Mouse (Mus musculus) myocyte (in vitro differentiated cells): ENCODE results near the gene Hist1h2bg. TPM values are rescaled to one million over a fixed set of nuclear protein-coding genes. Genes with fewer than 3 reads are reported as not detected.
"Not testable (repeated sequence)": the region's sequence is repeated elsewhere in the genome, so short reads cannot be mapped to it uniquely, and the experiment has no call there.

Experiments used
- H3K27me3 ChIP-seq: one replicate; pipeline ENCODE4 v1.6.1; 2011; ENCODE audit not compliant: control insufficient read depth, insufficient read depth, insufficient read length
- H3K36me3 ChIP-seq: one replicate; pipeline ENCODE4 v1.6.1; 2011; ENCODE audit not compliant: control insufficient read depth, insufficient read depth
- H3K4me2 ChIP-seq: one replicate; pipeline ENCODE4 v1.6.1; 2011; ENCODE audit warnings: low read depth, control low read depth
- H3K4me3 ChIP-seq: one replicate; pipeline ENCODE4 v1.5.1; 2011; ENCODE audit warnings: mild to moderate bottlenecking, control low read depth, moderate library complexity
- H3K79me2 ChIP-seq: one replicate; pipeline ENCODE4 v1.6.1; 2011; ENCODE audit not compliant: control insufficient read depth, insufficient read depth
- H3ac ChIP-seq: one replicate; pipeline ENCODE4 v1.6.1; 2011; ENCODE audit not compliant: control insufficient read depth, insufficient read length
- CEBPB ChIP-seq: IDR thresholded peaks from 2 replicates; pipeline ENCODE4 v1.6.1; 2011; ENCODE audit warnings: mild to moderate bottlenecking, moderate library complexity; ENCODE audit not compliant: poor library complexity, insufficient read depth, severe bottlenecking
- E2F4 ChIP-seq: IDR thresholded peaks from one replicate; pipeline ENCODE4 v1.6.1; 2011; ENCODE audit warnings: mild to moderate bottlenecking, control low read depth, moderate library complexity; ENCODE audit not compliant: insufficient read depth
- MAX ChIP-seq: IDR thresholded peaks from one replicate; pipeline ENCODE4 v1.6.1; 2011; ENCODE audit warnings: low read depth, mild to moderate bottlenecking, control low read depth
- MYOD1 ChIP-seq, 3 experiments: IDR thresholded peaks; one replicate each; pipeline ENCODE4 v1.6.1; 2011; ENCODE audit warnings: control low read depth in 2 of 3, low read depth in 2 of 3, mild to moderate bottlenecking in 2 of 3, moderate library complexity in 1 of 3; ENCODE audit not compliant: insufficient read length in 2 of 3, control insufficient read depth in 1 of 3
- MYOG ChIP-seq, 3 experiments: IDR thresholded peaks; one replicate each; pipeline ENCODE4 v1.6.1; 2011; ENCODE audit warnings: control low read depth in 2 of 3, low read depth in 2 of 3, mild to moderate bottlenecking in 2 of 3; ENCODE audit not compliant: insufficient read length in 2 of 3, control insufficient read depth in 1 of 3, insufficient read depth in 1 of 3
- POLR2A ChIP-seq: IDR thresholded peaks from one replicate; pipeline ENCODE4 v1.6.1; 2011; ENCODE audit warnings: low read depth, mild to moderate bottlenecking, control low read depth, moderate library complexity; ENCODE audit not compliant: insufficient read length
- POLR2AphosphoS2 ChIP-seq: IDR thresholded peaks from one replicate; pipeline ENCODE4 v1.6.1; 2011; ENCODE audit warnings: low read depth, control low read depth; ENCODE audit not compliant: insufficient read length
- REST ChIP-seq: IDR thresholded peaks from one replicate; pipeline ENCODE4 v1.6.1; 2011; ENCODE audit warnings: mild to moderate bottlenecking, control low read depth, moderate library complexity; ENCODE audit not compliant: insufficient read depth, insufficient read length
- SRF ChIP-seq: IDR thresholded peaks from one replicate; pipeline ENCODE4 v1.6.1; 2011; ENCODE audit warnings: low read depth; ENCODE audit not compliant: control insufficient read depth, insufficient read length
- TCF12 ChIP-seq: IDR thresholded peaks from one replicate; pipeline ENCODE4 v1.6.1; 2011; ENCODE audit warnings: mild to moderate bottlenecking, control low read depth; ENCODE audit not compliant: poor library complexity, insufficient read depth, severe bottlenecking
- TCF3 ChIP-seq: IDR thresholded peaks from one replicate; pipeline ENCODE4 v1.6.1; 2011; ENCODE audit warnings: low read depth, control low read depth; ENCODE audit not compliant: insufficient read length
- USF1 ChIP-seq: IDR thresholded peaks from one replicate; pipeline ENCODE4 v1.6.1; 2011; ENCODE audit warnings: low read depth, mild to moderate bottlenecking, control low read depth, moderate library complexity
- polyA plus RNA-seq: library from polyadenylated mRNA; unstranded; fragments of >200 nt; fragmentation: generic; extraction: Trizol; gene quantifications from one replicate; pipeline ENCODE4 v1.2.1, GENCODE M21; 2012; ENCODE audit warnings: missing spikeins

The Hist1h2bg gene
- polyA plus RNA-seq, 1 experiment, result 7.8 TPM

GRCm38 (mm10) chr13:23586099-23586939 is 15.1 kb downstream of the Hist1h2bg start:
- Histone ChIP-seq H3K36me3 (no peaks in the 10 kb centered on the region), H3K4me3 (peak overlapping the region; percentile 33)
- no peak for TF ChIP-seq TCF12
- TF ChIP-seq POLR2AphosphoS2, result no peak
- TF ChIP-seq E2F4, result no peak
- no peak for TF ChIP-seq REST
- no peak for TF ChIP-seq MAX
- no peak for TF ChIP-seq MYOD1 (IDR thresholded peaks at IDR 0.05; ENCODE audit: control insufficient read depth in 1 of 3, insufficient read length in 2 of 3, low read depth in 2 of 3)
- TF ChIP-seq POLR2A, result no peak
- TF ChIP-seq MYOG (IDR thresholded peaks at IDR 0.05; ENCODE audit: control insufficient read depth in 1 of 3, insufficient read depth in 1 of 3, insufficient read length in 2 of 3, low read depth in 2 of 3), result no peak
- TF ChIP-seq CEBPB, result no peak
- no peak for TF ChIP-seq USF1
- no peak for TF ChIP-seq TCF3
- TF ChIP-seq SRF, result no peak

DNA sequence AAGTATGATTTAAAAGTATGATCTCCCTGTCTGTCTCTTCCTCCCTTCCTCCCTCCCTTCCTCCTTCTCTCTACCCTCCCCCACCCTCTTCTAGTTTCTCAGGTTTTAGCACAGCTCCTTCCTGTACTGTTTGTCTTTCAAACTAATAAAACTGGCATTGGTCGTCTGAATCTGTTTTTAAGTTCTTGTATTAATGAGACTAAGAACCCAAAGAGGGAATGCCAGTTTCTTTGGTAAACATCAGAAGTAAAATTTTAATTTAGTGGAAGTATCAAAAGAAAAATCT is 15.7 kb downstream of the Hist1h2bg start:
- H3K36me3 ChIP-seq, result no peaks in the 10 kb centered on the region
- H3ac ChIP-seq, result no peak overlapping the region
- no peak for TF ChIP-seq MYOG (IDR thresholded peaks at IDR 0.05; ENCODE audit: control insufficient read depth in 1 of 3, insufficient read depth in 1 of 3, insufficient read length in 2 of 3, low read depth in 2 of 3)
- no peak for TF ChIP-seq USF1
- no peak for TF ChIP-seq POLR2A
- no peak for TF ChIP-seq REST
- no peak for TF ChIP-seq MYOD1 (IDR thresholded peaks at IDR 0.05; ENCODE audit: control insufficient read depth in 1 of 3, insufficient read length in 2 of 3, low read depth in 2 of 3)
- TF ChIP-seq SRF, result no peak
- no peak for TF ChIP-seq TCF3
- TF ChIP-seq MAX, result no peak
- no peak for TF ChIP-seq CEBPB
- TF ChIP-seq POLR2AphosphoS2, result no peak
- TF ChIP-seq TCF12, result no peak
- no peak for TF ChIP-seq E2F4
- peak overlapping the region; percentile 87 for H3K4me2 ChIP-seq
- H3K79me2 ChIP-seq, result no peaks in the 10 kb centered on the region
- peak overlapping the region; percentile 33 for H3K4me3 ChIP-seq
- H3K27me3 ChIP-seq, result no peaks in the 10 kb centered on the region

More at GRCm38 (mm10) chr13:23586099-23586939, 15.1 kb downstream of the Hist1h2bg start:
- Histone ChIP-seq H3K4me2 (peak overlapping the region; percentile 87), H3ac (no peak overlapping the region), H3K27me3 (no peaks in the 10 kb centered on the region), H3K79me2 (no peaks in the 10 kb centered on the region)

DNA sequence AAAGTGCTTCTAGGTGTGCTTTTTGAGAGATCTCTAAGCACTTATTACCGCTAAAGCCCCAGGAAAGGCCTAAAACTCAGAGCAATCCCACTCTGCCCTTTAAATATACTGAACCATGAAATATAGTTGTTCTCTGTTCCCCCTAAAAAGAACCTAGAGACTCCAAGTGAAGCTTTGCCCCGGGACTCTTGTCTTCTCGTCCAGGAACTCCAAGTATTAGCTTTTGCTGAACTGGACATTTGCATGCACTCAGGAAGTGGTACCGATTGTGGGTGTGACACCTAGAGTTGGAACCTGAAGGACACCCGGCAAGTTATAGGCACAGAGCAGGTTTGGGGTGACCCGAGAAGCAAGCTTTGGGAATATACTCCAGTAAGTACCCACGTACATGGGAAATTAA is 20.0 kb downstream of the Hist1h2bg start:
- no peak overlapping the region for H3K4me3 ChIP-seq
- TF ChIP-seq POLR2AphosphoS2, result no peak
- no peak for TF ChIP-seq USF1
- TF ChIP-seq E2F4, result no peak
- TF ChIP-seq SRF, result no peak
- no peak for TF ChIP-seq MYOG (IDR thresholded peaks at IDR 0.05; ENCODE audit: control insufficient read depth in 1 of 3, insufficient read depth in 1 of 3, insufficient read length in 2 of 3, low read depth in 2 of 3)
- no peak for TF ChIP-seq POLR2A
- TF ChIP-seq TCF12, result no peak
- TF ChIP-seq MAX, result no peak
- no peak overlapping the region for H3ac ChIP-seq
- H3K79me2 ChIP-seq, result no peaks in the 10 kb centered on the region
- H3K27me3 ChIP-seq, result no peaks in the 10 kb centered on the region
- H3K36me3 ChIP-seq, result no peaks in the 10 kb centered on the region
- no peak overlapping the region for H3K4me2 ChIP-seq

- not testable (repeated sequence) for H3ac ChIP-seq, H3K36me3 ChIP-seq, H3K4me2 ChIP-seq, H3K4me3 ChIP-seq, H3K79me2 ChIP-seq, H3K27me3 ChIP-seq
Measured at GRCm38 (mm10) chr13:23591886-23592285, 20.7 kb downstream of the Hist1h2bg start.

- Histone ChIP-seq H3K4me3 (no peak overlapping the region), H3K36me3 (no peaks in the 10 kb centered on the region), H3K27me3 (no peaks in the 10 kb centered on the region), H3K79me2 (no peaks in the 10 kb centered on the region), H3K4me2 (no peak overlapping the region), H3ac (no peak overlapping the region)
- TF ChIP-seq TCF12, result no peak
- TF ChIP-seq POLR2AphosphoS2, result no peak
- no peak for TF ChIP-seq POLR2A
- no peak for TF ChIP-seq MAX
- no peak for TF ChIP-seq E2F4
- no peak for TF ChIP-seq MYOD1 (IDR thresholded peaks at IDR 0.05; ENCODE audit: control insufficient read depth in 1 of 3, insufficient read length in 2 of 3, low read depth in 2 of 3)
- TF ChIP-seq CEBPB, result no peak
- TF ChIP-seq MYOG (IDR thresholded peaks at IDR 0.05; ENCODE audit: control insufficient read depth in 1 of 3, insufficient read depth in 1 of 3, insufficient read length in 2 of 3, low read depth in 2 of 3), result no peak
- no peak for TF ChIP-seq SRF
- no peak for TF ChIP-seq REST
- no peak for TF ChIP-seq USF1
- no peak for TF ChIP-seq TCF3
Measured at GRCm38 (mm10) chr13:23592614-23593013, 21.4 kb downstream of the Hist1h2bg start.
